8 mouse cellular contexts compared by ENCODE assay signal in genomic region chr6:136465959-136466381, GRCm38 (mm10). TPM values are rescaled to one million over a fixed set of nuclear protein-coding genes. Genes with fewer than 3 reads are reported as not detected.
DNase-seq lines count a peak whose midpoint lies in the region; ATAC-seq and TF ChIP-seq lines count a peak whose summit lies in the region.

No protein-coding gene starts in this region.

- no peaks in the 10 kb centered on the region for H3K9me3 ChIP-seq in hindbrain, embryonic 15.5 days

- H3K4me1 ChIP-seq in hindbrain, embryonic 15.5 days (replicated peaks), result peaks cover 29% of the 10 kb centered on the region
- peaks cover 23% of the 10 kb centered on the region; the same call in 1 of the 2 replicates for H3K4me1 ChIP-seq in spleen, adult 2 months (ENCODE audit: control insufficient read depth, insufficient read depth, insufficient read length)

- H3K27me3 ChIP-seq in hindbrain, embryonic 15.5 days, result no peaks in the 10 kb centered on the region
- no peaks in the 10 kb centered on the region for H3K27me3 ChIP-seq in spleen, adult 2 months (ENCODE audit: control insufficient read depth, insufficient read depth, low read length)

- ATAC-seq in hindbrain, embryonic 15.5 days (ENCODE audit: low FRiP score, low read depth), result no peak
- peak; percentile 35 for ATAC-seq in megakaryocyte progenitor cell, adult 5-6 weeks (replicated peaks; ENCODE audit: poor library complexity)

- no peak overlapping the region for H3K9ac ChIP-seq in hindbrain, embryonic 15.5 days

- no peak overlapping the region for H3K4me2 ChIP-seq in hindbrain, embryonic 15.5 days

- TF ChIP-seq CTCF in spleen, adult 2 months (IDR thresholded peaks at IDR 0.05; ENCODE audit: extremely low read depth, insufficient read depth, insufficient read length, insufficient replicate concordance), result peak; percentile 53; the same call in 1 of the 2 replicates

- no peak overlapping the region for H3K4me3 ChIP-seq in hindbrain, embryonic 15.5 days
- H3K4me3 ChIP-seq in spleen, adult 2 months (ENCODE audit: extremely low read depth, insufficient read depth, insufficient read length), result no peak overlapping the region

- DNase-seq in adrenal gland, adult 18-20 months (ENCODE audit: low spot score in 2 of 2), result peak; percentile 59 to 66
- DNase-seq in adrenal gland, adult 8-10 months, result no peak
- DNase-seq in cerebellum, postnatal 36 days, result peak; percentile 64 to 70
- DNase-seq in gastrocnemius, adult 18-20 months (ENCODE audit: low spot score), result peak; percentile 65
- peak; percentile 71 to 73 for DNase-seq in left cerebral cortex, postnatal 14 days (ENCODE audit: low spot score in 2 of 2)
- peak; percentile 60 to 73 for DNase-seq in spleen, adult 2 months (ENCODE audit: low read depth in 1 of 2, low spot score in 2 of 2)

- intact Hi-C loops in left cerebral cortex, postnatal 14 days (cut with DNase I), result no loop called here

- H3K36me3 ChIP-seq in hindbrain, embryonic 15.5 days, result no peaks in the 10 kb centered on the region
- H3K36me3 ChIP-seq in spleen, adult 2 months (ENCODE audit: control insufficient read depth, insufficient read depth, low read length), result no peaks in the 10 kb centered on the region

- no peak for TF ChIP-seq POLR2A in spleen, adult 2 months (IDR thresholded peaks at IDR 0.05; ENCODE audit: low read depth, low read length)

- H3K27ac ChIP-seq in hindbrain, embryonic 15.5 days (replicated peaks), result peak overlapping the region; percentile 89
- H3K27ac ChIP-seq in spleen, adult 2 months (ENCODE audit: insufficient read depth, low read length), result peak overlapping the region; percentile 59

- WGBS in hindbrain, embryonic 15.5 days, result 25% methylated on average over 8 of the region's 8 CpGs
- 35% methylated on average over 8 of the region's 8 CpGs for WGBS in spleen, adult 2 months

RNA-seq across cellular contexts. Expression of gene Atf7ip, which starts 40.0 kb away (rescaled TPM):
- 10 to 100 TPM; 34.9 to 50.4 TPM for total RNA-seq in adrenal gland, adult 18-20 months (2021)
- 100 to 1,000 TPM in 2 of 4 experiments, 10 to 100 TPM in 2; 79.2 to 127 (median 99.1) TPM for total RNA-seq in adrenal gland, adult 8-10 months (2022)
- 10 to 100 TPM; 40.0 to 42.4 TPM for total RNA-seq in gastrocnemius, adult 18-20 months (2021)
- 36.1 and 43.7 TPM in 2 replicates for polyA plus RNA-seq in hindbrain, embryonic 15.5 days (2015; fragmentation: Nextera tagmentation; extraction: Ambion mirVana)
- 100 to 1,000 TPM; 118 to 122 TPM for total RNA-seq in left cerebral cortex, postnatal 14 days (2021)
- 83.1 and 106 TPM in 2 replicates for total RNA-seq in megakaryocyte progenitor cell, adult 5-6 weeks (2015)
- total RNA-seq in megakaryocyte progenitor cell, adult 5-6 weeks (2017), result 30.1 and 39.4 TPM in 2 replicates
- polyA plus RNA-seq in spleen, adult 2 months (2012; rRNA removed), result 30.3 and 32.5 TPM in 2 replicates

RNA-seq across cellular contexts. Expression of gene E330021D16Rik, which starts 50.6 kb away (rescaled TPM):
- not detected for total RNA-seq in adrenal gland, adult 18-20 months (2021)
- not detected for total RNA-seq in adrenal gland, adult 8-10 months (2022)
- total RNA-seq in gastrocnemius, adult 18-20 months (2021), result not detected
- polyA plus RNA-seq in hindbrain, embryonic 15.5 days (2015; fragmentation: Nextera tagmentation; extraction: Ambion mirVana), result not detected in 2 replicates
- not detected for total RNA-seq in left cerebral cortex, postnatal 14 days (2021)
- not detected in 2 replicates for total RNA-seq in megakaryocyte progenitor cell, adult 5-6 weeks (2015)
- not detected in 2 replicates for total RNA-seq in megakaryocyte progenitor cell, adult 5-6 weeks (2017)
- 0.14 TPM in 1 of 2 replicates, not detected in the other for polyA plus RNA-seq in spleen, adult 2 months (2012; rRNA removed)
